Mouse (Mus musculus) CH12F3 (cell line): Measurements from ENCODE around the gene 8030474K03Rik.

Experiments
- in situ Hi-C: fragments of 300-500 bp; cut with MboI; formaldehyde crosslinking; loops from 2 replicates; pipeline ENCODE4 v1.14.3; 2020; ENCODE audit warnings: low sequenced_read_pairs

The 8030474K03Rik gene

DNA sequence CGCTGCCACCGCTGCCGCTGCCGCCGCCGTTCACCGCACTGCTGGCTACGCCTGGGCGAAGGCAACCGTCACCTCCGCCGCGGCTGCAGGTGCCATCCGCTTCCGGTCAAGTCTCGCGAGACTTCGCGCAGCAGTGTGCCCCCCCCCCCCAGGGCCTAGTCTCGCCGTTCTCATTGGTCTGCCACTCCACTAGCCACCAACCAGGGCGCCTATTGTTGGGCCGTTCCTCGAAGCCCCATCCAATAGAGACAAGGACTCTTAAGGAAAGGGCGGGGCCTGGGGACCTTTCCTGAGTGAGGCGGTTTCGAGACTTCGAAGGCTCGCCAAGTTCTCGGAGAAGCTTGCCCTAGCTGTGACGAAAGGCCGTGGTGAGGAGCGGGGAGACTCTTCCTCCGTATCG is at the start of gene 8030474K03Rik, which contains the start of gene Gm4779:
8030474K03Rik (plus strand) TSS at position 315 of the 400 bp plus-strand sequence.
Gm4779 (minus strand) TSS at position 82 of the 400 bp plus-strand sequence.
- in situ Hi-C loops = no loop called here

GRCm38 (mm10) chrX:101750144-101750543 is 44.3 kb upstream of the 8030474K03Rik start:
- in situ Hi-C loops = no loop called here

- in situ Hi-C loops = no loop called here
Measured at GRCm38 (mm10) chrX:101754478-101754877, 40.0 kb upstream of the 8030474K03Rik start.

- in situ Hi-C loops = no loop called here
Measured at GRCm38 (mm10) chrX:101764621-101765020, 29.8 kb upstream of the 8030474K03Rik start.

DNA sequence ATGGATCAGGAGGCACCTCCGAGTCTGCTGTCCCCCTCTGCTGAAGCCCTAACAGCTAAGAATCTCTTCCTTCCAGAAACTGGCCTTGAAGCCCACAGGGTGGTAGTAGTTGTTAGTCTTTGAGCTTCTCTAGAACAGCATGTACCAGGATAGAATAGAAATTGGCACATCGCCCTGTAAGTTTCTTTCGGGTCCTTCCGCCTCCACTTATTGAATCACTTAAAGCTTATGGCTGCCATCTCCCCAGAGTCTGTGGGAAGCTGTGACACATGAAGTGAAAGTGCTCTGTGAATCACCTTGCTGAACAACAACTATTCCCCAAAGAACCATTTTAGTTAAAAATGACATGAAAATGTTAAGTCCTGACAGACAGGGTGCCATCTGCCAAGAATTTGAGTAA is 29.3 kb upstream of the 8030474K03Rik start:
- in situ Hi-C loops = no loop called here

DNA sequence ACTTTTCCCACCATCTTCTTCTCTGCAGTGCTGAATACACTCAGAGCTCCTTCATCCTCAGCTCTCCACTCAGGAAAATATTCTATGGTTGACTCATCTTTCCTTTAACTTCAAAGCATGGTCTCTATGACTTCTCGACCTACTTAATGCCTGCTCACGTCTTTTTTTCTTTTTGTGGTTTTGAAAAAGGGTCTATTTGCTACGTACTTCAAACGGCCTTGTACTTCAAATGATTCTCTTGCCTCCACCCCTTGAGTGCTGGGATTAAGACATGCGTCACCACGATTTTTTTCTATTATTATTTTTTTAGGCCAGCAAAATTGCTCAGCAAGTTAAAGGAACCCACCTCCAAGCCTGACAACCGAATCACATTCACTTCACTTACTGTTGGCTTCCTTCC is 27.2 kb upstream of the 8030474K03Rik start:
- in situ Hi-C loops = no loop called here

GRCm38 (mm10) chrX:101769478-101769877 is 25.0 kb upstream of the 8030474K03Rik start:
- in situ Hi-C loops = no loop called here

GRCm38 (mm10) chrX:101770307-101770706 is 24.1 kb upstream of the 8030474K03Rik start:
- in situ Hi-C loops = no loop called here

DNA sequence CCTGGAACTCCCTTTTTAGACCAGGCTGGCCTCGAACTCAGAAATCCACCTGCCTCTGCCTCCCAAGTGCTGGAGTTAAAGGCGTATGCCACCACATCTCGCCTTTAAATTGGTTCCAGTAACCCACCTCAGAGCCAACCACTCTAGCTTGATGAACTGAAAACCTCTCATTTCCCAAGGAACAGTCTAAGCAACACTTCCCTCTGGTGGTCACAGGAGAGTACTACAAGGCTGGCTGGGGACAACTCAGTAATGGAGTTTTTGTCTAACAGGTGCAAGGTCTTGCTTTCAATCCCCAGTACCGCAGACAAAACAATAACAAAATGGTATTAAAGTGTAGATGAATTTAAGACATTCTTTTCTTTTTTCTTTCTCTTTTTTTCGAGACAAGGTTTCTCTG is 22.4 kb upstream of the 8030474K03Rik start:
- in situ Hi-C loops = no loop called here

DNA sequence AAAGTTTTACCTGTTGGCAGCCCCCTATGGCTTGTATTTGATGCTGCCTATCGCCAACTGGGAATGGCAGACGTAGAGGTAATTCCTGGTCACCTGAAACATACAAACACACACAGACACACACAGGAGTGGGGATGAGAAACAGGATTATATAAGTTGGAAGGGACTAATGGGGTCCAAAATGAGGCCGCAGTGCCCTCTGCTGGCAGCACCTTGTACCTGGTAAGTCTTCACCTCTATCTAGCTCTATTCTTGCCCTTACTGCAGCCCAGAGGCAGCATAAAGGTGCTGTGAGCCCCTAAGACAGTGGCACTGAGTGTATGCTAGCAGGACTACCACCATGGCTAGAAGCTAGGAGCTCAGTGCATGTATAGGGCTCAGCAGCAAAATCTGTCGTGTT is 2.9 kb upstream of the 8030474K03Rik start:
- in situ Hi-C loops = no loop called here

DNA sequence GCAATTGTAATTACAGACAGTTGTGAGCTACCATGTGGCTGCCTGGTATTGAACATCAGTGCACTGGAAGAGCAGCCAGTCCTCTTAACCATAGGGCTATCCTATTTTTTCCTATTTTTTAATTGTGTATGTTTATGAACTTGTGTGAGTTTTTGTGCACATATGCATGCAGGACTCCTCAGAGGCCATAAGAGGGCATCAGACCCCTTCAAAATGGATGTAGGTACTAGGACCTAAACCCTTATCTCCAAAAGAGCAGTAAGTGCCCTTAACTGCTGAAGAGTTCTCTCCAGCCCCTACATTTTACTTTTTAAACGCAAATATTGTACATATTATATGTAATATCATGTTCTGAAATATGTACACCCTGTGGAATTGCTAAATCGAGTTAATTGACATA is 11.1 kb downstream of the 8030474K03Rik start:
- in situ Hi-C loops = loop anchor here (25.0 kb wide), 1 partner anchor 132 kb away; no protein-coding TSS in a partner anchor

DNA sequence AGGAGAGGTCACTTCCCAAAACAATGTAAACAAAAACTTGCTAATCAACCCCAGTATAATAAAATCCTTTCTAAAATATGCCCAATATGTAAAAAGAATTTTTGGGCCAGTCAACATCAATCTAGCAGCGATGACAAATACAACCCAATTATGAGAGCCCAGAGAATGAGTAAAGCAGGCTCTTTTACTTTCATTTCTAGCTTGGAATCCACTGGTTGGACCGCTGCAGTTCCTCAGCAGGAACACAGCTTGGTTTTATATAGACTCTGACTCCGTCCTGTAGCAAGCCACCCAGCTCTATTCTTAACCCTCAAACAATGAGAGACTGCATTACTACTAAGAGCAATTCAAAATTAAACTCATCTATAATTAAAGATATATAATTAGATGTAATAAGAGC is 17.3 kb downstream of the 8030474K03Rik start:
- in situ Hi-C loops = loop anchor here (25.0 kb wide), 1 partner anchor 126 kb away; no protein-coding TSS in a partner anchor

DNA sequence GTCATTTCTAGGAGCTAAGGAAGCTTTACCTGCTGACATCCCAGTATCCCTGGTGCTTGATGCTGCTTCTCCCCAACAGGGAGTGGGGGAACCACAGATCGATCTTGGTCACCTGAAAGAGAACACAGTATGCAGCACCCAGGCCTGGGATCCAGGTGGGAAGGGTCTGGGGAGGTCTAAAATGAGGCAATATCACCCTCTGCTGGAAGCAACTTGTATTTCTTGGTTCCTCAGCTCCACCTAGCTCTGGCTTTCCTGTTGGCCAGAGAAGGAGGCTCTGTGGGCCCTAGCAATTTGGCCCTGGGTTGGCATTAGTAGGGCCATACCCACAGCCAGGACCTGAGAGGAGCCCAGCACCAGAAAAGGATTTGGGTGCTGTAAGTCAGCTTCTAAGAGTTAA is 24.7 kb downstream of the 8030474K03Rik start:
- in situ Hi-C loops = loop anchor here (25.0 kb wide), 1 partner anchor 118 kb away; no protein-coding TSS in a partner anchor

GRCm38 (mm10) chrX:101819980-101820379 is 25.5 kb downstream of the 8030474K03Rik start:
- in situ Hi-C loops = loop anchor here (25.0 kb wide), 1 partner anchor 117 kb away; no protein-coding TSS in a partner anchor

DNA sequence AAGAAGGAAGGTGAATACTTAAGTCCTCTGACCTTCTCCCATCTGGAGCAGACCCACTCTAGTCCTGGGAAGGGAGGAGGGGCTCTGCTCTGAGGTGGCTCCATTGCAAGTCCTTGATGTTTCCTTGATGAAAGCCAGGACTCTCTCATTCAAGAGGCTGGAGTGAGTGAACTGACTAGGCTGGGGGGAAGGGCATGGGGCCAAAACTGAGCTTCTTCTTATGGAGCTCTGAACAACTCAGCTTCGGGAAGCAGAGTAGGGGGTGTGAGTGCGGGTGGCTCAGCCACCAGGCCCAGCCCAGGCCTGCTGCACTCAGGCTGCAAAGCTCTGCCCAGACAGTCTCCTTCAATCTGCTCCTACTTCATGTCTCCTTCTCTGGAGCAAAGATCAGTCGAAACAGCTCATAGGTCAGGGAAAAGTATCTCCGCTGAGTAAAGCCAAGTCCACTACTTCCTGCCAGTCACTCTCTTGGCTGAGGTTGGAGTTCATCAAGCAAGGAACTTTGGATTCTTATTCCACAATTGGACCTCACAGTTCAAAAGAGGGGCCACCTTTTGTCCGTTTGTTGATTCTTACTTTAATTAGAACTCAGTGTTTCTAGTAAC is 52.8 kb downstream of the 8030474K03Rik start:
- in situ Hi-C loops = no loop called here
